Mouse (Mus musculus): ENCODE results near the gene Gpr89.

Gpr89 gene

DNA sequence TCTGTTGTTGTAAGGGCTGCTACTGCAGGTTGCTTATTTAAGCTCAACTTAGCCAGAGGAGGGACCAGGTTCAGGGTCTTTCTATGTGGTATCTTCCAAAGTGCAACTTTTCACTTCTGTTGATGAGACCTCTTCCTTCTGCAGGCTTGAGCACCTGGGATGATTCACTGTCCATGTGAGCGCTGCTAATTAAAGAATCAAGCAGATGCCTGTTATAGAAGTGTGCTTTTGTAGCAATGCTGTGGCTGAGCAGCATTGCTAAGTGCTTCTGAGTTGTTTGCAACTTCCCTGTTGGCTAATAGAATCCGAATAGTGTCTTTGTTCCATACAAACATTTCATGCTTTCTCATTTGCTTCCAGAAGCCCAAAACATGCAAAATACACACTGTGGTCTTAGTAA is 34.9 kb downstream of the Gpr89 start:
- DNase-seq (ENCODE audit: low spot score in 2 of 2): no peak

DNA sequence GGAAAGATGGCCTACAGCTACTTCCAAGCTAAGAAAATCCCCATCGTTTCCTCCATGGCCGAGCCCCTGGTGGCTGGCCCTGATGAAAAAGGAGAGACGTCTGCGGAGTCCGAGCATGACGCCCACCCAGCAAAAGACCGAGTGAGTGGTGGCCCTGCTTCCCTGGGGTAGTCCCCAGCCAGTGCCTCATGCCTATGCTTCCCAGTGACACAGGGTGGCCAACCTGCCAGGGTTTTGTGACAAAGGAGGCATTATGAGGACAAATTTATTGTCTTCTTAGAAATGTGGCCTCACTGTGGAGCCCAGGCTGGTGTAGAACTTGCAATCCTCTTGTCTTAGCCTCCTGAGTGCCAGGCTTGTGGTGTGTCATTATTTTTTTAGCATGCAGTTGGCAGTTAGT is 36.1 kb downstream of the Gpr89 start:
- DNase-seq (ENCODE audit: low spot score in 2 of 2): no peak

DNA sequence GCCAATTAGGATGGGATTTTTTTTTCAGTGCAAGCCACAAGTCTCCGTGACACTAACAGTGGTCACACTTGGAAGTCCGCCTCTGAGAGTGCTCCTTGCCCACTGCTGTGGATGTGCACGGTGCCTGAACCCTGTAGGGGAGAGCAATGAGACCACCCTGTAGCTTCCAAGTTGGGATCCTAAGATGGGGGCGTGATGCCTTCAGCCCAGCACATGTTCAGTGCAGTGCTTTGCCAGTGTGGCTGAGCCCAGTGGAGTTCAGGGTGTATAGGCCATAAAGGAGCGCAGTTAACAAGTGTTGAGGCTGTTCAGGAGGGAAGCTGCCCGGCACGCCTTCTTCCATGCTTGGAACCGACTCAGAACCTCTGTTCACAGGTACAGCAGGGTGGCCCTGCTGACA is 36.6 kb downstream of the Gpr89 start:
- no peak for DNase-seq (ENCODE audit: low spot score in 2 of 2)

DNA sequence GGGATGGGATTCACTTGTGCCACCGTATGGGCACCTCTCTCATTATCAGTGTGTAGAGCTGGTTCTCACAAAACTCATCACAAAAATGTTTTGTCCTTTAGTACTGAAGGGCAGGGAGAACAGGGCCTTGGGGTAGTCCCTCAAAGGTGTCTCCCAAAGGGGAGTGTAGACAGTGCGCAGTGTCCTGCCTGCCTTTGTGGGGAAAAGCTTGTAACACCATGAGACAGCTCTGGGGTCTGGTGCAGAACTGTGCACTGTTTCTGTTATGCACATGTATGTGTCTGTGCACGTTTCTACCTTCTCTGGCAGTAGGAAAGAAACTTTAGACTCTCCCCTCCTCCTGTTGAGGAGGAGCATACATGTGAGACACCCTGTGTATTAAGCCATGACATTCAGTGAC is 37.3 kb downstream of the Gpr89 start:
- no peak for DNase-seq (ENCODE audit: low spot score in 2 of 2)

DNA sequence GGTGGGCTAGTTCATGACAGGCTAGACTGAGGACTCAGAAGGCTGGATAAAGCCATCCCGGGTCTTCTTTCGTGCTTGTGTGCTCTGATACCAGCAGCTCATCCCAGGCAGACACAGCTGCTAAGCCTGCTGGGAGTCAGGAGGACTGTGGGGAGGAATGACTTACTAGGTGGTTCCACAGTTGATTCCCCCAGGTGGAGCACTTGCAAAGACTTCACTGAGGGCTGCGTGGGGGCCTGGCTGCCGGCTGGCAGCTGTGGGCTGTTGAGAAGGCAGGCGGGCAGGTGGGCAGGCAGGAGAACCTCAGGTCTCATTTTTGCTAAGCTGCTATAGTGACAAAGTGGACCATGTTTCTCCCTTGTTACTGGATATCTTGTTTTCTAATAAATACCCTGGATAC is 44.6 kb downstream of the Gpr89 start:
- no peak for DNase-seq (ENCODE audit: low spot score in 2 of 2)

DNA sequence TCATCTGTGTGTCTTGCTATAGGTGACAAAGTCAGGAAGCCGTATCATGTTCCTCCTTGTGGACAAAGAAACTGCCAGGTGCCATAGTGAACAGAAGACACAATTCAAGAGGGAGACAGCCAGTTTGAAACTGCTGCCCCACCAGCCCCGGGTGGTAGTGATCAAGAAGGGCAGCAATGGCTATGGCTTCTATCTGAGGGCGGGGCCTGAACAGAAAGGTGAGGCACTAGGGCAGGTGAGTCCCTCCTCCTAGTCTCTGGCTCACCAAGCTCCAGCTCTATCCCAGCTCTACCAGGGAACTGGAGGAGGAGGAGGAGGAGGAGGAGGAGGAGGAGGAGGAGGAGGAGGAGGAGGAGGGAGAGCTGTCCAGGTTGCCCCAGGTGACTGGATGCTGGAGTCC is 49.3 kb downstream of the Gpr89 start:
- DNase-seq (ENCODE audit: low spot score in 2 of 2): no peak

DNA sequence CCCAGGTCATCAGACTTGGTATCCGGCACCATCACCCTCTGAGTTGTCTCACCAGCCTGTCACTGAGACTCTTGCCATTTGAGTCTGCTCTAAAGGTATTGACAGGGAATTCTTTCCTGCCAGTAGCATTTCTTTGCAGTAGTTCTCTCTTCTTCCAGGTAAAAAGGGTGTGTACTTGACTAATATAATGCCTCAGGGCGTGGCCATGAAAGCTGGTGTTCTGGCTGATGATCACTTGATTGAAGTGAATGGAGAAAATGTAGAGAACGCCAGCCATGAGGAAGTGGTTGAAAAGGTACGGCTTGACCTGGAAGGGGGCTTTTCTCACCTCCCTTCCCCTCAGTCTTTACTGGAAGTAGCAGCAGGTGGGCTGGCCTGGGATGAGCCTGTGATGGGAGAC is 50.8 kb downstream of the Gpr89 start:
- DNase-seq (ENCODE audit: low spot score in 2 of 2): no peak

DNA sequence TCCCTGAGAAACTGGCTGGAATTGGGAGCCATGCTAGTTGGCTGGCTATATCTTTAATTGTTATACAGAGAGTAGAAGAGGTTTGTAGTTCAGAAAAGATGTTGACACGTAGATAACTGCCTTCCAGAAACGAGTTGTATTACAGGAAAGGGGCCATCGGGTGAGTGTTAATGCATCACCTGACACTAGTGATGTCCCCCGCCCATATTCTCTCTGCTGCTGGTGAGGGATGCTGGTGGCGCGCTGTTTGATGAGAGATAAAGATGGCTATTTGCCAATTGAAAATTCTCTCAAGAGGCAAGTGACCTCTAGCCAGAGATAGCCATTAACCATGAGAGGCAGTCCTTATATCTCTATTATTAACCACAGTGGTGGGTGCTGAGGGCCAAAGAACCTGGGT is 52.6 kb downstream of the Gpr89 start:
- DNase-seq (ENCODE audit: low spot score in 2 of 2): peak in 1 of 2 experiments; percentile 12

DNA sequence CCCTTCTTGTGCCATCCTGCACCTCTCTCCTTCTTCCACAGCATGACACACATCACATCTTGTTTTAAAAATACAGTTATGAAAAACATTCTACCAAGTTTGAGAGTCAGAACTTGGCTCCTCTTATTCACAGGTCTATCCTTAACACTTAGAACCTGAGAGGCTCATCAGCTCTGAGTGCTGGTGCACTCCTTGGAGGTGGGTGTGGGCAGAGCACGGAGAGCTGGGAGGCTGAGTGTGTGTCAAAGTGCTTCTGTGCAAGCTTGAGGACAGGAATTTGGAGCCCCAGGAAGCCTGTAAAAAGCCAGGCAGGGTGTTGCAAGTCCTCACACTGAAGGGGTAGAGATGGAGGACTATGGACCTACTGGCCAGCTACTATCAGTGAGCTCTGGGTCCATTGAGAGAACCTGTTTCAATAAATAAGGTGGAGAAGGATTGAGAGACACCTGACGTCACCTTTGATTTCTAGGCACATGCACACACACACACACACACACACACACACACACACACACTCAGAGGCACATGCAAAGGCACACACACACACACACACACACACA is 55.9 kb downstream of the Gpr89 start:
- DNase-seq (ENCODE audit: low spot score in 2 of 2): peak in 1 of 2 experiments; percentile 14

DNA sequence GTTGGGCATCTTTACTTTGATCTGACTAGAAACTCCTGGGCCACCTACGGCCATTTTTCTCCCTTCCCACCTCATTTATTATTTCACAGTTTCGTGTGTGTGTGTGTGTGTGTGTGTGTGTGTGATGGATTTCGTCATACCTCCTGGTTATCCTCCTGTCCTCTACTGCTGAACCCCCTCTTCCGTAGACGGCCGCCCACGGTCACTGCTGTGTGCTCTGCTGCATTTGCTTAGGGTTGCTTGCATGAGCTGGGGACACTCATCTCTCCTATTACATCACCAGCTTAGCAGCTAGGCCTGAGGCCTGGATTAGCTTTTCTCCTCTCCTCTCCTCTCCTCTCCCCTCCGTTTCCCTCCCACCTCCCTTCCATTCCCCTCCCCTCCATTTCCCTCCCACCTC is 56.7 kb downstream of the Gpr89 start:
- DNase-seq (ENCODE audit: low spot score in 2 of 2): peak in 1 of 2 experiments; percentile 25

DNA sequence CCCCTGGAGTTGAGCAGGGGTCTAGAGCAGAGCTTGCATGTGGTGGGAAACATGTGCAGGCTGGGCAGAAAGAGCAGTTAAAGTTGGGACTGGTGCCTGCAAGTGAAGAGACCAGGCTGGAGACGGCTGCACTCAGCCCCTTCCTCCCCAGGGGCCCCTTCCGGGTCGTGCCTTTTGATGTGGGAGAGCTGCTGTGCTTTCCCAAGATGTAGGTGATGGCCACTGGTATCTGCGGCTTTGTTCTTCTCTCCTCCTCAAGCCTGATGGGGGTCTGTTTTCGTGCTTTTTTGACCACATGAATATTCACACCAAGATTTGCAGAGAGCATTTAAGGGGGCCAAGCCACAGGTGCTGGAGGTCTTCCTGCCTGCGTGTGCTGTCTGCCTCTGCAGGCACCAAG is 57.5 kb downstream of the Gpr89 start:
- DNase-seq (ENCODE audit: low spot score in 2 of 2): peak in 1 of 2 experiments; percentile 11

DNA sequence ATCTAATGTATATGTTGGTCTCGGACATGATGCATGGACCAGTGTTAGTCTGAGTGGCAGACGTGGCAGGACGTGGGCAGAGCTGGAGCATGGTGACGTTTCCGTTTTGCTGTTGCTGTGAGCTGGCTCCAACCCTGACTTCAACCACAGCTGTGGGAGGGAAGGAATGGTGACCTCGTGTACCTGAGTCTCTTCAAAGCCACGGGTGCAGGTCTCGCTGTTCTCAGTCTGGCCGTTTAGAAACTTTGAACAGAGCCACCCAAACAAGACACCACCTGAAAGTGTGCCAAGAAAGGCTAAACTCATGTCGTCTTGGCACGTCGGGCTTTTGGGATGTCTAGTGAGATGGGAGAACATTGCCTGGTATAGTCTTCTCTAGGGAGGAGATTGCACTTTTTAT is 58.2 kb downstream of the Gpr89 start:
- DNase-seq (ENCODE audit: low spot score in 2 of 2): peak in 1 of 2 experiments; percentile 9

DNA sequence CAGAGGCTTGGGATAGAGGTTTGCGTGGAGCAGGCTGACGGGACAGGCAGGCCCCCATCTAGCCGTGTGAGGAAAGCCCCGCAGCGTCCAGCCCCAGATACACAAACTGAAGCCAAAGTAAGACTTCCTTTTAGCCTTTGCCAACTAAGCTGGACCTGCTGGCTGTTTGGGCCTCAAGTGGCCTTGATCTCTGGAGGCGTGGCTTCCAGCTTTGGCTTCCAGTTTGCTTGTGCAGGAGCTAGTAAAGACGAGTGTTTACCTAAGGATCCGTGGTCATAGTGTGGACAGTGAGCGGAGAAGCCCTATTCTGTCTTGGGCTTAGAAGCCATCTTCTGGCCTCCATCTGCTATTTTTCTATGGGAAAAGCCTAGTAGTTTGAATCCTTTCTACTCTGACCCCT is 59.3 kb downstream of the Gpr89 start:
- peak in 1 of 2 experiments; percentile 20 for DNase-seq (ENCODE audit: low spot score in 2 of 2)

DNA sequence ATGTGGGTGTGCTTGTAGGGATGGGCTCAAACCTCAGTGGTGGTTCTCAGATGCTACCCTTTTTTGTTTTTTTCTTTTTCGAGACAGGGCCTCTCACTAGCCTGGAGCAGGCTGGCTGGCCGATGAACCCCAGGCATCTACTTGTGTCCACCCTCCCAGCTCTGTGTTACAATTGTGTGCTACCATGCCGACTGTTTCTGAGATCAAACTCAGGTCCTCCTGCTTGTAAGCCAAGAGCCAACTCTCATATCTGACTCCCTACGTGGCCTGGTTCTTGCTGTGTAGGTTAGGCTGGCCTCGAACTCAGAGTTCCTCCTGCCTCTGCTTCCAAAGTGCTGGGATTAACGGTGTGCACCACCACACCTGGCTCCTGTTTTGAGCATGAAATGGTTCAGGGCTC is 60.0 kb downstream of the Gpr89 start:
- peak in 1 of 2 experiments; percentile 12 for DNase-seq (ENCODE audit: low spot score in 2 of 2)

DNA sequence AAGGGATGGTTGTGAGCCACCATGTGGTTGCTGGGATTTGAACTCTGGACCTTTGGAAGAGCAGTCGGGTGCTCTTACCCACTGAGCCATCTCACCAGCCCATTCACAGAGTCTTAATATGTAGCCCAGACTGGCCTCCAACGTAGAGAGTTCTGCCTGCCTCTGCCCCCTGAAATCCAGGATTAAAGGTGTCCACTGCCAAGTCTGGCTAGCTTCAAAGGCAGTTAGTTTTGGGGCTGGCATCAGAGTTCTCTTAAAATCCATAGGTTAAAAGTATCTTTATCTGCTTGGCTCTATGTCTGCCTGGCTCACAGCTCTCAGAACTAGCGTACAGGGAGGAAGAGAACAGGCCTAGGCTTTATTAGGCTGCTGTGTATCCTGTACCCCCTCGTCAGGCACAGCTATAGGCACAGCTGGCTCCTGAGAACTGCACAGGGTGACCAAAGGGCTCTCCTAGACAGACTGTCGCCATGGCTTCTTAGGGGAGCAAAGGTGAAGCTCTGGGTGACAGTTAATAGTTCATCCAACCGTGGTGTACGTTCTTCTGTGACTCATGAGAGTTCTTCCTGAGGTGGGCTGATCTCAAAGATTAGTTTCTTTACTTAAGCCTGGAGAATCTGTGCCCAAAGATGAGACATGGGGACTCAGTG is 66.0 kb downstream of the Gpr89 start:
- peak in 1 of 2 experiments; percentile 2 for DNase-seq (ENCODE audit: low spot score in 2 of 2)

DNA sequence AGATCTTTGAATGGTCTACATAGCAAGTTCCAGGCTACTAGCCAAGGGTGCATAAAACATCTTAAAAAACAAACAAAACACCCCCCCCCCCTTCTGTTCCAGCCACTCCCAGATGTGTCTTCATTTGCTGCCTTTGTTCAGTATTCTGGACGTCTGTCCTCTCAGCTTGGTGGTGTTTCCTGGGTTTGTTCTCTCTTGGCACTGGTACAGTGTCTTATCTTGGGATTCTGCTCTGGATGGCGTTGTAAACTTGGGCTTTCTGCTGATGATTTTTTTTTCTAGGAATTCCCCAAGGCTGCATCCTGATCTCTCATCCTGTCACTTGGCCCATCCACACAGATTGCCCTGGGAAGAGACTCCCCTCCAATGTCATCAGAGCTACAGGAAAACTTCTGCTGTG is 68.7 kb downstream of the Gpr89 start:
- DNase-seq (ENCODE audit: low spot score in 2 of 2): no peak

DNA sequence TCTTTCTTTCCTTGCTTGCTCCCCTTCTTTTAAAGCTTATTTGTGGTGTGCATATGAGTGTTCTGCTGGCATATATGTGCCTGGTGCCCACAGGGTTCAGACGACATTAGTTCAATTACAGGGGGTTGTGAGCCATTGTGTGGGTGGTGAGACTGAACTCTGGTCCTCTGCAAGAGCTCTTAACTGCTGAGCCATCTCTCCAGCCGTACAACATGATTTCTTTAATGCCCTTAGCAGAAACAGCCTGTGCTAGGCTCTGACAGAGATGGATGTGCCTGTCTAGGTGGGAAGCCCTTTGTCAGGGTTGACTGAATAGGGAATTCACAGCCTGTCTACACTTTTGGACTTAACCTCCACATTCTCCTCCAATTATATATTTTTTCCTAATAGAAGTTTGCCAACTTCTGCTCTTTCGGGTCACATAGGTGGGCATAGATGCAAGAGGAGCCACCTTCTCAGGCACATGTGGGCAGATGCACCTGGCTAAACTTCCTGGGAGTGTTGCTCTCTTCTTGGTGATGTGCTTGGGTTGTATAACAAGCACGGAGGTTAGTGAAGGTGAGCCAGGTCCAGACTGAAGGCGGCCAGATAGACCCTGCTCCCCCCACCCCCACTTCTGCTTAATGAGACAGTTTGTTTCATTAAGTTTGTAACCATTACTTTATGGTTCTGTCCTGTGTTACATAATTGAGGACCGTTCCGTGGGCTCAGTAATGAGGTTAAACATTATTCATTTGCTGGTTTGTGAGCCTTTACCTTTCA is 70.4 kb downstream of the Gpr89 start:
- DNase-seq (ENCODE audit: low spot score in 2 of 2): no peak

DNA sequence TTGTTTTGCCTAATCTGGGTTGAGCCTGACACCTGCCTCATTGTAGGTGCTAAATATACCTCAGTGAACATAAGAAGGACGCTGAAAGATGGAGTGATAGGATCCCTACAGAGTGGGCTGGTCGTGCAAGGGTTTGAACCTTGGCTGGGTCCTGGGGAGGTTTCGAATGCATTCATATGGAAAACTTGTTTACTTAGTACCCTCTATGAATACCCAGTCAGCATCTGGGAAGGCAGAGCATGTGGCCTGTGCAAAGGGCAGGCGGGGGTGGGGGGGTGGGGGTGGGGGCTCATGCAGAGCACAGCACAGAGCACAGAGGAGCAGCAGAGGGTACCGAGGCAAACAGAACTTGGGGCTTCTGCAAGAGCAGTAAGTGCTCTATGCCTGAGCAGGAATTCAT is 72.2 kb downstream of the Gpr89 start:
- no peak for DNase-seq (ENCODE audit: low spot score in 2 of 2)

DNA sequence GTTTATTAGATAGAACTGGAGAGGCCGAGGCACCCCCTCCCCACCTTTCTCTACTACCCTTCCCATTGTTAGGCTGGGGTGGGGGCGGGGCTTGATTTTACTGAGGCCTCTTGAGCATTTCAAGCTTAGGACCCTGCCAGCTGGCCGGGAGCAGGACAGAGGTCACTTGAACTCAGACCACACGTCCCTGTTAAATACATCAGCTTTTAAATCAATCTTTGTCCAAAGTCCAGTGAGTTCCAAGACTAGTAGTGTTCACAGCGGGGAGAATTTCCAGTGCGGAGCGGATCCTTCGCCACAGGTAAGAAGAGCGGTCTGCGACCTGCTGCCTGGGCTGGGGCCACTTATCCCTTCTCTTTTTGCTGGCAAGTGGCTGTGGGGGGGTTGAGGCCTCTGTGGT is 75.3 kb downstream of the Gpr89 start:
- no peak for DNase-seq (ENCODE audit: low spot score in 2 of 2)

DNA sequence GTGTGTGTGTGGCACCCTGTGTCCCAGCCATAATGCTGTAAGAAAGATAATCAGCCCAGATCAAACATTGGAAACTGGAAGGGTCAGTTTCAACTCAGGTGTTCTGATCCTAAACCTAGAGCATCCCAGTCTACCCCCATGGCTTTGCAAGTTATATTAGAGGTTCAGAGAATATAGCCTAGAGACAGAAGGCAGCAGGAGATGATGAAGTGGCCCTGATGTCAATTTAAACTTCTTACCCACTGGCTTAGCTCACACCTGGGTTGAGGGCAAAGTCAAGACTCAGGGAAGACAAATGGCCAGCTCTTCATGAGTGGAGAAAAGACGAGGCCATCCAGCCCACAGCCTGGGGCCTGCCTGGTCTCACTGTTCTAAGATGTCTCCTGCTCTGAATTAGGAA is 76.2 kb downstream of the Gpr89 start, which contains the start of the genes Pdzk1 and Cd160:
TSS of gene Pdzk1 (plus strand) at position 301 of the 400 bp plus-strand sequence.
TSS of gene Cd160 (minus strand) at position 368 of the 400 bp plus-strand sequence.
- no peak for DNase-seq (ENCODE audit: low spot score in 2 of 2)

DNA sequence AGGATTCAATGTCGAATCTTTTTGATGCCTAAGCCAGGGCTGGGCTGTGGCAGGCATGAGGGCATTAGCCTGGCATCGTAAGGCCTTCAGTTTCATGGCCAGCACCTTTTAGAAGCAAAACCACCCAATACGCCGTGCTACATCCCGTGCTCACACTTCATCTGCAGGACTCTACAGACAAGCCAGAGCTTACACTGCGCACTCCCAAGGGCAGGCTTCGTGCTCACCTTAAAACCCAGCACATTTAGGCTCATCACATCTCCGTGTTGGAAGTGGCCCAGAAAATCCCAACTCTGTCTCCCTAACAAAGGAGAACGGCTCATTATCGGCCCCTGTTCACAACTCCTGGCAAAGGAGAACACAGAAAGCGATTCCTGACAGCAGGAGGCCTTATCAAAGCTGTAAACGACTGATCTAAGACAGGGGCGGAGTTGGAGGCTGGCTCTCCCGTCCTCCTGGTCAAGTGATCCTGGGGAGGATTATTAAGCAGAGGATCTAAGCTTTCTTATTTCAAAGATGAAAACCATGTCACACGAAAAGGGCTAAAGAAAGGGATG is 76.8 kb downstream of the Gpr89 start:
- no peak for DNase-seq (ENCODE audit: low spot score in 2 of 2)

DNA sequence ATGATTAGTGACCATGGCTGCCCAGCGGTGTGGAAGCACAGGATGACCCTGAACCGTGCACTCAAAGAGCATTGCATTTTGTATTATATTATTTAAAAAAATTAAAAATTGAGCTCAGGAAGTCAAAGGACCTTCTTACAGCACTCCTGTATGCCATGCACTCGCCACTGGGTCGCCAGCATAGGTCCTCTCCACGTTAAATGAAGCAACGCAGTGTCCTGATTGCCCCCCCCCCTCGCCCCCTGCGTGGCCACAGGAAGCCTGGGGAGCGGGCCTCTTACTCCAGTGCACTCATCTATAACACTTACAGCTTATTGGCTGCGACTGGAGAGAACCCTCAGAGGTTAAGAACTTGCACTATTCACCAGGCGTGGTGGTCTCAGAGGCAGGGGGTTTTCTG is 79.9 kb downstream of the Gpr89 start:
- DNase-seq (ENCODE audit: low spot score in 2 of 2): no peak

DNA sequence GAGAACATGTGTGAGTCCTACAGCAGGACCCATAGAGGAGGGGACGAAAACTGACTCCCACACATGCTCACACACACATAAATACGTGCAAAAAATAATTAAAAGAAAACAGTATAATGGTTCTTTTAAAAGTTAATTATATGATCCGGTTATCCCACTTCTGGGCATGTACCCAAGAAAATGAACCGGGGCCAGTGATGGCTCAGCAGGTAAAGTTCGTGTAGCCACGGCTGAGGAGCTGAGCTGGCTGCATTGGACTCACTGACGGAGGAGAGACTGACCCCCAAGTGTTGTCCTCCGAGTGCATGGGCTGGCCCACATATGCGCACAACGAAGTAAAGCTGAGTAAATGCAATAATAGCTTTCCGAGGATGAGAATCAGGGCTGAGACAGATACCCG is 80.5 kb downstream of the Gpr89 start:
- DNase-seq (ENCODE audit: low spot score in 2 of 2): no peak

Measured in right cerebral cortex, postnatal 10 days (tissue).